Mouse (Mus musculus) stomach, postnatal 0 days (tissue): ENCODE results near the gene Mfsd1. TPM values are rescaled to one million over a fixed set of nuclear protein-coding genes. Genes with fewer than 3 reads are reported as not detected.

ENCODE experiments used
- ATAC-seq: fragments of 200-750 bp; cut with Nextera tagmentation; 2 replicates; pipeline ENCODE4 v1.8.0; 2017; ENCODE audit not compliant: low FRiP score, low TSS enrichment
- DNase-seq: peaks from one replicate; pipeline ENCODE4 v3.0.0-alpha.2; 2016; ENCODE audit warnings: low spot score
- H3K27ac ChIP-seq: fragments of 300-500 bp; sonication (generic); replicated peaks from 2 replicates; pipeline ENCODE4 v1.5.1; 2014; ENCODE audit warnings: mild to moderate bottlenecking, control low read depth
- H3K27me3 ChIP-seq: fragments of 300-500 bp; sonication (generic); 2 replicates; pipeline ENCODE4 v1.6.1; 2014; ENCODE audit warnings: low read length; ENCODE audit not compliant: control insufficient read depth, insufficient read depth
- H3K36me3 ChIP-seq: fragments of 300-500 bp; sonication (generic); 2 replicates; pipeline ENCODE4 v1.6.1; 2014; ENCODE audit warnings: low read length, mixed read lengths; ENCODE audit not compliant: control insufficient read depth, insufficient read depth
- H3K4me1 ChIP-seq: fragments of 300-500 bp; sonication (generic); replicated peaks from 2 replicates; pipeline ENCODE4 v1.6.1; 2014; ENCODE audit warnings: antibody characterized with exemption; ENCODE audit not compliant: control insufficient read depth, insufficient read depth
- H3K4me2 ChIP-seq: fragments of 300-500 bp; sonication (generic); replicated peaks from 2 replicates; pipeline ENCODE4 v1.6.1; 2014; ENCODE audit warnings: low read depth, mild to moderate bottlenecking, control low read depth, moderate library complexity
- H3K4me3 ChIP-seq: fragments of 300-500 bp; sonication (generic); 2 replicates; pipeline ENCODE4 v1.5.1; 2014; ENCODE audit warnings: low read depth, low read length, control low read depth
- H3K9ac ChIP-seq: fragments of 300-500 bp; sonication (generic); 2 replicates; pipeline ENCODE4 v1.6.1; 2014; ENCODE audit warnings: mild to moderate bottlenecking, low read length, control low read depth, mixed read lengths
- H3K9me3 ChIP-seq: fragments of 300-500 bp; sonication (generic); 2 replicates; pipeline ENCODE4 v1.6.1; 2016; ENCODE audit warnings: low read length; ENCODE audit not compliant: control insufficient read depth
- CTCF ChIP-seq: IDR thresholded peaks from 2 replicates; pipeline ENCODE4 v1.5.1; 2016; ENCODE audit warnings: antibody characterized with exemption, low read depth, mild to moderate bottlenecking, moderate library complexity
- EP300 ChIP-seq: optimal IDR thresholded peaks from 2 replicates; pipeline ENCODE3; 2016; ENCODE audit warnings: antibody characterized with exemption
- WGBS: fragments of 180-500 bp; shearing (Covaris S2); extraction: QIAGEN DNeasy Blood & Tissue Kit; methylation state at CpG from one replicate; pipeline ENCODE4 v1.1.7; 2014; 5-methylcytosine and 5-hydroxymethylcytosine counted together
- polyA plus RNA-seq: library from polyadenylated mRNA; unstranded; fragments of >200 nt; fragmentation: Nextera tagmentation; extraction: Ambion mirVana; gene quantifications from 2 replicates; pipeline ENCODE4 v1.2.1, GENCODE M21; 2015

Gene Mfsd1
- polyA plus RNA-seq, 1 experiment from 2014 or later = 35.3 TPM

- Histone ChIP-seq H3K27ac (no peak overlapping the region), H3K27me3 (no peaks in the 10 kb centered on the region), H3K36me3 (no peaks in the 10 kb centered on the region), H3K9ac (no peak overlapping the region), H3K4me3 (no peak overlapping the region), H3K9me3 (no peaks in the 10 kb centered on the region), H3K4me2 (no peak overlapping the region), H3K4me1 (no peaks in the 10 kb centered on the region)
- WGBS = 47% methylated on average over 14 of the region's 14 CpGs
- TF ChIP-seq EP300 = no peak
- TF ChIP-seq CTCF = no peak
- no peak for DNase-seq
- ATAC-seq = no peak
Observed at GRCm38 (mm10) chr3:67557200-67557651, 25.3 kb upstream of the Mfsd1 start.

GRCm38 (mm10) chr3:67557718-67558354, 24.7 kb upstream of the Mfsd1 start:
- WGBS = 66% methylated on average over 14 of the region's 14 CpGs
- no peak for DNase-seq
- ATAC-seq = no peak

GRCm38 (mm10) chr3:67564731-67565357, 17.7 kb upstream of the Mfsd1 start:
- WGBS = 48% methylated on average over 5 of the region's 5 CpGs
- Histone ChIP-seq H3K9ac (no peak overlapping the region), H3K4me2 (no peak overlapping the region), H3K27me3 (no peaks in the 10 kb centered on the region), H3K4me3 (no peak overlapping the region), H3K4me1 (no peaks in the 10 kb centered on the region), H3K27ac (no peak overlapping the region), H3K9me3 (no peaks in the 10 kb centered on the region), H3K36me3 (no peaks in the 10 kb centered on the region)
- DNase-seq (no peak), ATAC-seq (no peak)
- TF ChIP-seq EP300 = no peak
- TF ChIP-seq CTCF = peak; percentile 68

More at GRCm38 (mm10) chr3:67557718-67558354, 24.7 kb upstream of the Mfsd1 start:
- H3K4me3 ChIP-seq = no peak overlapping the region
- no peak overlapping the region for H3K27ac ChIP-seq
- no peak for TF ChIP-seq CTCF
- TF ChIP-seq EP300 = no peak
- no peaks in the 10 kb centered on the region for H3K36me3 ChIP-seq
- H3K27me3 ChIP-seq = no peaks in the 10 kb centered on the region
- no peak overlapping the region for H3K9ac ChIP-seq
- no peaks in the 10 kb centered on the region for H3K9me3 ChIP-seq
- H3K4me1 ChIP-seq = no peaks in the 10 kb centered on the region
- no peak overlapping the region for H3K4me2 ChIP-seq

GRCm38 (mm10) chr3:67565540-67566227, 16.9 kb upstream of the Mfsd1 start:
- Histone ChIP-seq H3K9me3 (no peaks in the 10 kb centered on the region), H3K27me3 (no peaks in the 10 kb centered on the region), H3K9ac (no peak overlapping the region), H3K27ac (no peak overlapping the region), H3K4me3 (no peak overlapping the region), H3K36me3 (no peaks in the 10 kb centered on the region), H3K4me1 (no peaks in the 10 kb centered on the region), H3K4me2 (no peak overlapping the region)
- 59% methylated on average over 8 of the region's 8 CpGs for WGBS
- DNase-seq (no peak), ATAC-seq (no peak)
- TF ChIP-seq CTCF = no peak
- no peak for TF ChIP-seq EP300

- Histone ChIP-seq H3K9ac (no peak overlapping the region), H3K4me3 (no peak overlapping the region), H3K36me3 (no peaks in the 10 kb centered on the region), H3K4me1 (no peaks in the 10 kb centered on the region), H3K27ac (no peak overlapping the region), H3K27me3 (no peaks in the 10 kb centered on the region), H3K4me2 (no peak overlapping the region), H3K9me3 (no peaks in the 10 kb centered on the region)
- DNase-seq = peak; percentile 46
- ATAC-seq = peak; percentile 54; the same call in 1 of the 2 replicates
- no peak for TF ChIP-seq EP300
- peak; percentile 85 for TF ChIP-seq CTCF
- 27% methylated on average over 17 of the region's 17 CpGs for WGBS
Observed at GRCm38 (mm10) chr3:67568015-67568618, 14.4 kb upstream of the Mfsd1 start.
